Mouse (Mus musculus) MEL (cell line): ENCODE data around the gene Gm10518. TPM values are rescaled to one million over a fixed set of nuclear protein-coding genes. Genes with fewer than 3 reads are reported as not detected.

Experiments used
- DNase-seq: peaks from one replicate; pipeline ENCODE4 v3.0.0; 2011; ENCODE audit warnings: low read depth, low spot score
- H3K27ac ChIP-seq: 2 replicates; pipeline ENCODE4 v1.5.1; 2012; ENCODE audit warnings: low read depth, mild to moderate bottlenecking, control low read depth, low read length, moderate library complexity; ENCODE audit not compliant: control insufficient read depth
- H3K27me3 ChIP-seq, 2 experiments: fragments of 150-350 bp in 1 of 2; sonication (generic) in 1 of 2; 2 replicates each; pipeline ENCODE4 v1.6.1; 2012; ENCODE audit warnings: low read length in 2 of 2, mild to moderate bottlenecking in 2 of 2, improper control_type of control experiment in 1 of 2, moderate library complexity in 1 of 2; ENCODE audit not compliant: insufficient read depth in 2 of 2, control insufficient read depth in 1 of 2
- H3K36me3 ChIP-seq, 2 experiments: 2 replicates each; pipeline ENCODE4 v1.6.1; 2012 to 2014; ENCODE audit warnings: low read length in 2 of 2, improper control_type of control experiment in 1 of 2, inconsistent platforms in 1 of 2, mild to moderate bottlenecking in 1 of 2; ENCODE audit not compliant: insufficient read depth in 2 of 2, control insufficient read depth in 1 of 2
- H3K4me1 ChIP-seq, 2 experiments: fragments of 150-350 bp in 1 of 2; sonication (generic) in 1 of 2; 2 replicates each; pipeline ENCODE4 v1.6.1; 2012; ENCODE audit warnings: low read length in 2 of 2, improper control_type of control experiment in 1 of 2, mild to moderate bottlenecking in 1 of 2; ENCODE audit not compliant: insufficient read depth in 2 of 2, control insufficient read depth in 1 of 2
- H3K4me3 ChIP-seq, 2 experiments: fragments of 150-350 bp in 1 of 2; sonication (generic) in 1 of 2; 2 replicates each; pipeline ENCODE4 v1.5.1; 2012; ENCODE audit warnings: low read depth in 2 of 2, low read length in 2 of 2, mild to moderate bottlenecking in 2 of 2, moderate library complexity in 2 of 2, control low read depth in 1 of 2, improper control_type of control experiment in 1 of 2; ENCODE audit not compliant: control insufficient read depth in 1 of 2, insufficient read depth in 1 of 2
- H3K79me2 ChIP-seq: 2 replicates; pipeline ENCODE4 v1.6.1; 2012; ENCODE audit warnings: mild to moderate bottlenecking, low read length, moderate library complexity; ENCODE audit not compliant: control insufficient read depth, poor library complexity, insufficient read depth
- H3K9ac ChIP-seq: 2 replicates; pipeline ENCODE4 v1.6.1; 2012; ENCODE audit warnings: low read depth, mild to moderate bottlenecking, control low read depth, low read length, moderate library complexity; ENCODE audit not compliant: control insufficient read depth, poor library complexity, severe bottlenecking
- H3K9me3 ChIP-seq: fragments of 150-350 bp; sonication (generic); replicated peaks from 2 replicates; pipeline ENCODE4 v1.6.1; 2012; ENCODE audit warnings: mild to moderate bottlenecking, low read length, improper control_type of control experiment, moderate library complexity; ENCODE audit not compliant: insufficient read depth
- EP300 ChIP-seq, 2 experiments: IDR thresholded peaks; 2 replicates each; pipeline ENCODE4 v1.6.1; 2011; ENCODE audit warnings: improper control_type of control experiment in 2 of 2, low read length in 2 of 2, low read depth in 1 of 2, mild to moderate bottlenecking in 1 of 2
- JUND ChIP-seq: IDR thresholded peaks from 2 replicates; pipeline ENCODE4 v1.6.1; 2011; ENCODE audit warnings: low read depth, mild to moderate bottlenecking, improper control_type of control experiment, low read length
- KAT2A ChIP-seq: conservative IDR thresholded peaks from 2 replicates; pipeline ENCODE4 v1.6.1; 2012; ENCODE audit warnings: low read depth, low read length, improper control_type of control experiment, inconsistent platforms
- MAFK ChIP-seq: IDR thresholded peaks from 2 replicates; pipeline ENCODE4 v1.6.1; 2011; ENCODE audit warnings: low read depth, mild to moderate bottlenecking, low read length, improper control_type of control experiment, borderline replicate concordance
- MAZ ChIP-seq: IDR thresholded peaks from 2 replicates; pipeline ENCODE4 v1.6.1; 2012; ENCODE audit warnings: low read depth, mild to moderate bottlenecking, inconsistent platforms, low read length, improper control_type of control experiment
- MXI1 ChIP-seq: IDR thresholded peaks from 2 replicates; pipeline ENCODE4 v1.6.1; 2011; ENCODE audit warnings: mild to moderate bottlenecking, low read depth, low read length, improper control_type of control experiment
- NRF1 ChIP-seq: IDR thresholded peaks from 2 replicates; pipeline ENCODE4 v1.6.1; 2014; ENCODE audit warnings: low read depth, mild to moderate bottlenecking, inconsistent platforms, low read length, improper control_type of control experiment, moderate library complexity; ENCODE audit not compliant: poor library complexity, insufficient read depth, severe bottlenecking
- POLR2A ChIP-seq, 2 experiments: IDR thresholded peaks; 2 replicates each; pipeline ENCODE4 v1.6.1; 2011 to 2012; ENCODE audit warnings: low read length in 2 of 2, mild to moderate bottlenecking in 2 of 2, control low read depth in 1 of 2, improper control_type of control experiment in 1 of 2, low read depth in 1 of 2, moderate library complexity in 1 of 2; ENCODE audit not compliant: control insufficient read depth in 1 of 2, insufficient read depth in 1 of 2, poor library complexity in 1 of 2
- RCOR1 ChIP-seq: IDR thresholded peaks from 2 replicates; pipeline ENCODE4 v1.6.1; 2012; ENCODE audit warnings: low read depth, mild to moderate bottlenecking, inconsistent platforms, low read length, improper control_type of control experiment
- TAL1 ChIP-seq: IDR thresholded peaks from 2 replicates; pipeline ENCODE4 v1.6.1; 2012; ENCODE audit warnings: mild to moderate bottlenecking, inconsistent platforms, low read length, moderate library complexity, mixed read lengths
- TCF12 ChIP-seq: IDR thresholded peaks from 2 replicates; pipeline ENCODE4 v1.6.1; 2014; ENCODE audit warnings: low read depth, mild to moderate bottlenecking, inconsistent platforms, low read length, improper control_type of control experiment, moderate library complexity
- UBTF ChIP-seq: IDR thresholded peaks from 2 replicates; pipeline ENCODE4 v1.6.1; 2012; ENCODE audit warnings: low read depth, mild to moderate bottlenecking, inconsistent platforms, low read length, improper control_type of control experiment, moderate library complexity, borderline replicate concordance; ENCODE audit not compliant: insufficient read depth
- USF2 ChIP-seq, 2 experiments: IDR thresholded peaks; 2 replicates each; pipeline ENCODE4 v1.6.1; 2011 to 2012; ENCODE audit warnings: improper control_type of control experiment in 2 of 2, low read length in 2 of 2, borderline replicate concordance in 1 of 2, inconsistent platforms in 1 of 2, low read depth in 1 of 2, mild to moderate bottlenecking in 1 of 2; ENCODE audit not compliant: insufficient read depth in 1 of 2
- ZC3H11A ChIP-seq: IDR thresholded peaks from 2 replicates; pipeline ENCODE4 v1.6.1; 2012; ENCODE audit warnings: low read depth, mild to moderate bottlenecking, inconsistent platforms, low read length, improper control_type of control experiment
- ZKSCAN1 ChIP-seq: IDR thresholded peaks from 2 replicates; pipeline ENCODE4 v1.6.1; 2012; ENCODE audit warnings: low read depth, mild to moderate bottlenecking, inconsistent platforms, low read length, improper control_type of control experiment, moderate library complexity
- ZMIZ1 ChIP-seq: IDR thresholded peaks from 2 replicates; pipeline ENCODE4 v1.6.1; 2012; ENCODE audit warnings: low read depth, mild to moderate bottlenecking, inconsistent platforms, low read length, improper control_type of control experiment, moderate library complexity
- polyA plus RNA-seq, 2 experiments: library from polyadenylated mRNA; stranded (reverse) in 1 of 2; unstranded in 1 of 2; fragments of >175 nt in 1 of 2; fragments of >200 nt in 1 of 2; gene quantifications; 2 replicates each; pipeline versions ENCODE4 v1.2.1 to v1.2.4; 2012; ENCODE audit warnings: low replicate concordance in 2 of 2, low read depth in 1 of 2; ENCODE audit not compliant: insufficient read length in 2 of 2, insufficient read depth in 1 of 2, missing spikeins in 1 of 2
- total RNA-seq: library from RNA; depleted of rRNA; stranded (reverse); fragments of 300-350 nt; gene quantifications from 2 replicates; pipeline ENCODE4 v1.2.3, GENCODE M21; 2012

The Gm10518 gene
- total and polyA plus RNA-seq, 3 experiments = 0.42 to 5.2 TPM; not detected in 1

GRCm38 (mm10) chr1:179845832-179846499 lies 42.8 kb downstream of the Gm10518 start:
- Histone ChIP-seq H3K27me3 (no peaks in the 10 kb centered on the region), H3K9me3 (no peaks in the 10 kb centered on the region), H3K9ac (no peak overlapping the region), H3K36me3 (peaks cover 0 to 5% of the 10 kb centered on the region in 2 experiments; a peak in 2 of 4 replicates), H3K4me1 (peaks cover 0 to 13% of the 10 kb centered on the region in 2 experiments; a peak in 3 of 4 replicates), H3K79me2 (no peaks in the 10 kb centered on the region), H3K27ac (no peak overlapping the region), H3K4me3 (no peak overlapping the region)
- TF ChIP-seq EP300 (IDR thresholded peaks at IDR 0.05; ENCODE audit: low read depth in 1 of 2, low read length in 2 of 2) (no peak), NRF1 (no peak), RCOR1 (no peak), TAL1 (no peak), ZMIZ1 (no peak), ZC3H11A (no peak), ZKSCAN1 (no peak), UBTF (no peak), MAFK (no peak), KAT2A (no peak), TCF12 (no peak), MXI1 (no peak), POLR2A (IDR thresholded peaks at IDR 0.05; ENCODE audit: control insufficient read depth in 1 of 2, insufficient read depth in 1 of 2, low read depth in 1 of 2, low read length in 2 of 2, poor library complexity in 1 of 2) (no peak), USF2 (IDR thresholded peaks at IDR 0.05; ENCODE audit: borderline replicate concordance in 1 of 2, insufficient read depth in 1 of 2, low read depth in 1 of 2, low read length in 2 of 2) (no peak), MAZ (no peak)
- no peak for DNase-seq

GRCm38 (mm10) chr1:179847173-179847572 lies 44.0 kb downstream of the Gm10518 start:
- no peak for TF ChIP-seq POLR2A (IDR thresholded peaks at IDR 0.05; ENCODE audit: control insufficient read depth in 1 of 2, insufficient read depth in 1 of 2, low read depth in 1 of 2, low read length in 2 of 2, poor library complexity in 1 of 2)
- no peak for TF ChIP-seq MAZ
- TF ChIP-seq JUND = no peak
- TF ChIP-seq MAFK = no peak
- TF ChIP-seq UBTF = no peak
- Histone ChIP-seq H3K36me3 (peaks cover 0 to 10% of the 10 kb centered on the region in 2 experiments; a peak in 2 of 4 replicates), H3K27ac (no peak overlapping the region), H3K27me3 (no peaks in the 10 kb centered on the region), H3K9me3 (no peaks in the 10 kb centered on the region), H3K9ac (no peak overlapping the region), H3K79me2 (no peaks in the 10 kb centered on the region), H3K4me1 (peaks cover 4 to 18% of the 10 kb centered on the region in 2 experiments; a peak in 3 of 4 replicates), H3K4me3 (no peak overlapping the region)
- no peak for DNase-seq
